Mouse (Mus musculus) liver, embryonic 15.5 days (tissue): ENCODE measurements around the gene Umad1. TPM values are rescaled to one million over a fixed set of nuclear protein-coding genes. Genes with fewer than 3 reads are reported as not detected.

Experiments
- ATAC-seq: fragments of 200-750 bp; cut with Nextera tagmentation; 2 replicates; pipeline ENCODE4 v1.8.0; 2017; ENCODE audit warnings: moderate number of reproducible peaks, mild to moderate bottlenecking, moderate library complexity; ENCODE audit not compliant: insufficient read depth
- H3K27ac ChIP-seq: fragments of 300-500 bp; sonication (generic); replicated peaks from 2 replicates; pipeline ENCODE4 v1.5.1; 2015; ENCODE audit warnings: mild to moderate bottlenecking, inconsistent platforms
- H3K27me3 ChIP-seq: fragments of 300-500 bp; sonication (generic); 2 replicates; pipeline ENCODE4 v1.6.1; 2015; ENCODE audit warnings: mild to moderate bottlenecking, inconsistent platforms
- H3K36me3 ChIP-seq: fragments of 300-500 bp; sonication (generic); replicated peaks from 2 replicates; pipeline ENCODE4 v1.6.1; 2015; ENCODE audit warnings: moderate library complexity, mild to moderate bottlenecking, inconsistent platforms
- H3K4me1 ChIP-seq: fragments of 300-500 bp; sonication (generic); replicated peaks from 2 replicates; pipeline ENCODE4 v1.6.1; 2015; ENCODE audit warnings: inconsistent platforms
- H3K4me2 ChIP-seq: fragments of 300-500 bp; sonication (generic); 2 replicates; pipeline ENCODE4 v1.6.1; 2015; ENCODE audit warnings: moderate library complexity, mild to moderate bottlenecking, inconsistent platforms
- H3K4me3 ChIP-seq: fragments of 300-500 bp; sonication (generic); replicated peaks from 2 replicates; pipeline ENCODE4 v1.5.1; 2015; ENCODE audit warnings: mild to moderate bottlenecking, inconsistent platforms
- H3K9ac ChIP-seq: fragments of 300-500 bp; sonication (generic); 2 replicates; pipeline ENCODE4 v1.6.1; 2015; ENCODE audit warnings: moderate library complexity, mild to moderate bottlenecking, inconsistent platforms
- H3K9me3 ChIP-seq: fragments of 300-500 bp; sonication (generic); replicated peaks from 2 replicates; pipeline ENCODE4 v1.6.1; 2016; ENCODE audit warnings: inconsistent platforms
- WGBS: fragments of 180-500 bp; shearing (Covaris S2); methylation state at CpG from one replicate; pipeline ENCODE4 v1.1.7; 2015; ENCODE audit warnings: mixed read lengths; ENCODE audit not compliant: insufficient replicate concordance; 5-methylcytosine and 5-hydroxymethylcytosine counted together
- polyA plus RNA-seq: library from polyadenylated mRNA; unstranded; fragments of >200 nt; fragmentation: Nextera tagmentation; extraction: Ambion mirVana; gene quantifications from 2 replicates; pipeline ENCODE4 v1.2.1, GENCODE M21; 2015

The Umad1 gene
- polyA plus RNA-seq, 1 experiment from 2014 or later, result 16.4 TPM

DNA sequence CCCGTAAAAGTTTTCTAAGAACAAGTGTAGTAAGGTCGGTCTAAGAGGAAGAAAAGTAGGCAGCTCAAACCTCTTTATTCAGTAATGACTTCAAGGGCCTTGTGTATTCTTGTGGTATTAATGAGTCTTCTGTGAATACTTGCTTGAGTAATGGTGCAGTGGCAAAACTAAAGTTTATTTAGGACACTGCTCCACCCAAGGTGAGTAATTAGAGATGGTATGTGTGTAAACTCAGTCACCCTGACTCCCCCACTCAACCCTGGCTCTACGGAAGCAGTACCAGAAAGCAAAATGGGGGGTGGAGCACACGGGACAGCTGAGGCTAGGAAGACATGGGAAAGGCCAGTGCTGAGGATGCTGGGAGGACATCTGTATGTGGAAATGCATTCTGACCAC lies 236.7 kb downstream of the Umad1 start:
- WGBS, result 62% methylated on average over 4 of the region's 4 CpGs
- Histone ChIP-seq H3K9ac (no peak overlapping the region), H3K9me3 (no peaks in the 10 kb centered on the region), H3K4me1 (no peaks in the 10 kb centered on the region), H3K36me3 (no peaks in the 10 kb centered on the region), H3K27ac (no peak overlapping the region), H3K4me3 (no peak overlapping the region), H3K4me2 (no peak overlapping the region), H3K27me3 (0 out of 2 replicates have a peak, but pooled peaks cover 4% of the 10 kb centered on the region)
- ATAC-seq, result no peak

GRCm38 (mm10) chr6:8497234-8497867 lies 238.3 kb downstream of the Umad1 start:
- Histone ChIP-seq H3K4me2 (no peak overlapping the region), H3K4me1 (no peaks in the 10 kb centered on the region), H3K4me3 (no peak overlapping the region), H3K9ac (no peak overlapping the region), H3K36me3 (no peaks in the 10 kb centered on the region), H3K27ac (no peak overlapping the region), H3K9me3 (no peaks in the 10 kb centered on the region), H3K27me3 (peaks cover 6% of the 10 kb centered on the region; the same call in 1 of the 2 replicates)
- no peak for ATAC-seq
- WGBS, result 56% methylated on average over 6 of the region's 6 CpGs

GRCm38 (mm10) chr6:8497868-8498257 lies 238.8 kb downstream of the Umad1 start:
- peaks cover 10% of the 10 kb centered on the region; the same call in 1 of the 2 replicates for H3K27me3 ChIP-seq
- H3K36me3 ChIP-seq, result no peaks in the 10 kb centered on the region
- H3K9ac ChIP-seq, result no peak overlapping the region
- no peaks in the 10 kb centered on the region for H3K9me3 ChIP-seq
- WGBS, result 69% methylated on average over 6 of the region's 6 CpGs
- no peak overlapping the region for H3K4me3 ChIP-seq
- H3K4me2 ChIP-seq, result no peak overlapping the region
- no peaks in the 10 kb centered on the region for H3K4me1 ChIP-seq
- no peak overlapping the region for H3K27ac ChIP-seq
- ATAC-seq, result no peak

DNA sequence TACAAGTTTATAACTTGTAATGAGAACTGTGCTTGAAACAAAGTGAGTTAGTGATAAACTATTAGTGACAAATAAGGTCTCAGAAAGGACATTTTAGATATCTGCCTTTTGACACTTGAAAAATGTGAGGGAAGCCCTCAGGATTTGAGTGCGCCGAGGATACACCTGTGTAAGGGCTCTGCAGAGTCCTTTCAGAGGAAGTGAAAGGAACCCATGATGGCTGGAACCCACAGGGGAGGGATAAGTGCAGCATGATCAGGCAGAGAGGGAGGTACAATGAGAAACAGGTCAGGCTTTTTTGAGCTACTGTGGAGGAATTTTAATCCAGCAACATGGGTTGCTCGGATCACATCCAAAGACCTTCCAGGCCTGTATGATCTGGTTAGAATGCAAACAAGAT lies 239.9 kb downstream of the Umad1 start:
- H3K27ac ChIP-seq, result no peak overlapping the region
- no peaks in the 10 kb centered on the region for H3K4me1 ChIP-seq
- H3K27me3 ChIP-seq, result peaks cover 10% of the 10 kb centered on the region; the same call in 1 of the 2 replicates
- no peak overlapping the region for H3K4me3 ChIP-seq
- H3K4me2 ChIP-seq, result no peak overlapping the region
- ATAC-seq, result no peak
- no peak overlapping the region for H3K9ac ChIP-seq
- no peaks in the 10 kb centered on the region for H3K9me3 ChIP-seq
- no peaks in the 10 kb centered on the region for H3K36me3 ChIP-seq
- WGBS, result 77% methylated on average over 3 of the region's 3 CpGs

GRCm38 (mm10) chr6:8503953-8504352 lies 244.9 kb downstream of the Umad1 start:
- H3K27me3 ChIP-seq, result peaks cover 10% of the 10 kb centered on the region; the same call in 1 of the 2 replicates
- H3K9ac ChIP-seq, result no peak overlapping the region
- H3K27ac ChIP-seq, result no peak overlapping the region
- no peak for ATAC-seq
- no peaks in the 10 kb centered on the region for H3K9me3 ChIP-seq
- no peaks in the 10 kb centered on the region for H3K36me3 ChIP-seq
- H3K4me1 ChIP-seq, result peaks cover 8% of the 10 kb centered on the region
- 43% methylated on average over 3 of the region's 3 CpGs for WGBS
- no peak overlapping the region for H3K4me2 ChIP-seq
- H3K4me3 ChIP-seq, result no peak overlapping the region

DNA sequence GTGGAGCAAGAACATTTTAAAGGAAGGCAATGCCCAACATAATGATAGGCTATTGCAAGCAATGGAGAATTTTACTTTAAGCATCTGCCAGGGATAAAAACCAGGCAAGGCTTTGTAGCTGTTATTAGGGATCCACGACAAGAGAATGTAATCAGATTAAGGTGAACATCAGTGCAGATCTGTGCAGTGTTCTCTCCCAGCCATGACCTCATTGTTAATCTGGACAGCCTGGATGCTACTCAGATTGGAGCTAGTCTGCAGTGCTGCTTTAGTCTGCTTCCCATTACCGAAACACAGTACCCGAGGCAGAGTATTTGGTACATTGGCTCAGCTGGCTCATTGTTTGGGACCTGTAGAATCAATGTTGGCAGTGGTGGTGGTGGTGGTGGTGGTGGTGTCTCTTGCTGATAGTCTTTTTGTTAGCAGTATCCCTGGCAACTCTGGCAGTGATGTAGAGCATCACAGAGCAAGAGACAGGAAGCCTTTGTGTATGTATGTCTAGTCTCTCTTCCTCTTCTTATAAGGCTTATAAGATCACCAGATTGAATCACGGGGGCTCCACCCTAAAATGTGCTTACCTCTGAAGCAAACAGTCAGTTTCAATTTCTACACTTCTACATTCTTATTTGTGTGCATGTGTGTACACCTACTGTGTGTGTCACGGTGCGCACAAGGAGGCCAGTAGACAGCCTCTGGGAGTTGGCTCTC lies 245.6 kb downstream of the Umad1 start:
- Histone ChIP-seq H3K27ac (no peak overlapping the region), H3K9me3 (no peaks in the 10 kb centered on the region), H3K27me3 (peaks cover 10% of the 10 kb centered on the region; the same call in 1 of the 2 replicates), H3K4me3 (no peak overlapping the region), H3K4me1 (peaks cover 8% of the 10 kb centered on the region), H3K36me3 (no peaks in the 10 kb centered on the region), H3K9ac (no peak overlapping the region), H3K4me2 (no peak overlapping the region)
- WGBS, result 68% methylated on average over 6 of the region's 6 CpGs
- ATAC-seq, result no peak

GRCm38 (mm10) chr6:8506631-8507030 lies 247.5 kb downstream of the Umad1 start:
- H3K9ac ChIP-seq, result no peak overlapping the region
- H3K4me3 ChIP-seq, result no peak overlapping the region
- H3K9me3 ChIP-seq, result no peaks in the 10 kb centered on the region
- no peak for ATAC-seq
- no peaks in the 10 kb centered on the region for H3K36me3 ChIP-seq
- H3K4me2 ChIP-seq, result no peak overlapping the region
- peaks cover 22% of the 10 kb centered on the region for H3K4me1 ChIP-seq
- no peak overlapping the region for H3K27ac ChIP-seq
- H3K27me3 ChIP-seq, result peaks cover 6% of the 10 kb centered on the region; the same call in 1 of the 2 replicates

Other genes with a start within 250 kb of the Umad1 start
- gene Col28a1, start 66.7 kb upstream of the Umad1 start, polyA plus RNA-seq, result 0.06 and 0.21 TPM in 2 replicates
- 10.6 TPM in 2 replicates for gene Mios, start 50.1 kb upstream of the Umad1 start, polyA plus RNA-seq
- gene Rpa3, start 115 bp upstream of the Umad1 start, polyA plus RNA-seq, result 71.2 and 89.2 TPM in 2 replicates
- gene Gm45062, start 162 bp downstream of the Umad1 start, polyA plus RNA-seq, result 1.2 and 1.8 TPM in 2 replicates